Mouse (Mus musculus): ENCODE measurements around the gene Limch1. TPM values are rescaled to one million over a fixed set of nuclear protein-coding genes. Genes with fewer than 3 reads are reported as not detected.

Gene Limch1
- polyA plus RNA-seq, 1 experiment, result 15.7 TPM

DNA sequence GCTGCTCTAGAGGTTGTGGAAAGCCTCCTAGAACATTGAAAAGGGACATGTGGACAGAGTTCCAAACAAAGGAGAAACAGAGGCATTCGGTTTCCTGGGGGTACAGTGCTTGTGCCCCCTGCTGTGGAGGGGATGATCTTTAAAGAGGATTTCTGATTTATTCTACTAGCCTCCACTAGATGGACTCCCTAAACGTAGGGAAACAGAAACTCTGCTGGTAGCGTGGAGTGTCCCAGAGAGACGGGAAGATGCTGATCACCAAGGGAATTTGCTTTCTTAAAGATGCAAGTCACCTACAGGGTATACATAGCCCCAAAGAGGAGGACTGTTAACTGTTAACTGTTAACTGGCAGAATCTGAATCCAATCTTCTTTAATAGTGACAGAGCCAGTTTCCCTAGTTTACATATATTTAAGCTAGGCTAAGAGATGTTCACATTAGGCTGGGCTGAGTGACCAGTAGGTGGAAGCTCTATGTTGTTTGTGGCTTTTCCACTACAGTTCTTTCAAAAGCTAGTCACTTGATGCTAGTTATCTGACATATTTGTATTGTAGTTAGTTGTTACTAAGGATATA is 35.1 kb upstream of the Limch1 start:
- no peaks in the 10 kb centered on the region for H3K9me3 ChIP-seq (replicated peaks; ENCODE audit: control insufficient read depth, insufficient read depth, low read length, poor library complexity, severe bottlenecking)
- H3K27me3 ChIP-seq (ENCODE audit: control insufficient read depth, insufficient read depth, low read length, poor library complexity, severe bottlenecking), result no peaks in the 10 kb centered on the region
- H3K4me3 ChIP-seq (ENCODE audit: low read depth, low read length), result no peak overlapping the region
- H3K36me3 ChIP-seq (ENCODE audit: control insufficient read depth, insufficient read depth, low read length, poor library complexity, severe bottlenecking), result no peaks in the 10 kb centered on the region
- TF ChIP-seq EP300 (IDR thresholded peaks at IDR 0.05; ENCODE audit: insufficient read depth, low read depth, low read length) (no peak), POLR2A (IDR thresholded peaks at IDR 0.05; ENCODE audit: insufficient read depth, low read length) (no peak), CTCF (IDR thresholded peaks at IDR 0.05; ENCODE audit: low read depth, low read length) (no peak)
- H3K4me1 ChIP-seq (ENCODE audit: control insufficient read depth, insufficient read depth, low read length), result no peaks in the 10 kb centered on the region
- H3K27ac ChIP-seq (ENCODE audit: insufficient read depth, low read length), result no peak overlapping the region
- no peak overlapping the region for H3K9ac ChIP-seq (ENCODE audit: low read depth, poor library complexity, severe bottlenecking)

DNA sequence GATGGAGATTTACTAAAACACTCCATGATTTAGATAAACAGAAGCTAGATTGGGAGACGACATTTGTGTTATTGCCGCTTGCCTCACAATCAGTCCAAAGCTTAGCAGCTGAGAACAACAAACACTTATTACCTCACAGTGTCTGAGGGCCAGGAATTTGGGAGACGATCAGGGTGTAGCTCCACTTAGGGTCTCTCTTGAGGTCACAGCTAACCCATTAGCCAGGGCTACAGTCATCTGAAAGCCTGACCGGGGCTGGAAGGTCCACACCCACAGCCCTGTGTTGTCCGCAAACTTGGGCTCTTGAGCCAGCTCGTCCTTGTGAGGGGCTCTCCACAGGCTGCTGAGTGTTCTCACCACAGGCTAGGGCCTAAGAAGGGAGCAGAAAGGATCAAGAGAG is 32.8 kb upstream of the Limch1 start:
- H3K9ac ChIP-seq (ENCODE audit: low read depth, poor library complexity, severe bottlenecking), result no peak overlapping the region
- TF ChIP-seq CTCF (IDR thresholded peaks at IDR 0.05; ENCODE audit: low read depth, low read length) (no peak), EP300 (IDR thresholded peaks at IDR 0.05; ENCODE audit: insufficient read depth, low read depth, low read length) (no peak), POLR2A (IDR thresholded peaks at IDR 0.05; ENCODE audit: insufficient read depth, low read length) (no peak)
- H3K36me3 ChIP-seq (ENCODE audit: control insufficient read depth, insufficient read depth, low read length, poor library complexity, severe bottlenecking), result no peaks in the 10 kb centered on the region
- no peak overlapping the region for H3K4me3 ChIP-seq (ENCODE audit: low read depth, low read length)
- H3K27me3 ChIP-seq (ENCODE audit: control insufficient read depth, insufficient read depth, low read length, poor library complexity, severe bottlenecking), result no peaks in the 10 kb centered on the region
- H3K9me3 ChIP-seq (replicated peaks; ENCODE audit: control insufficient read depth, insufficient read depth, low read length, poor library complexity, severe bottlenecking), result no peaks in the 10 kb centered on the region
- no peaks in the 10 kb centered on the region for H3K4me1 ChIP-seq (ENCODE audit: control insufficient read depth, insufficient read depth, low read length)
- H3K27ac ChIP-seq (ENCODE audit: insufficient read depth, low read length), result no peak overlapping the region

DNA sequence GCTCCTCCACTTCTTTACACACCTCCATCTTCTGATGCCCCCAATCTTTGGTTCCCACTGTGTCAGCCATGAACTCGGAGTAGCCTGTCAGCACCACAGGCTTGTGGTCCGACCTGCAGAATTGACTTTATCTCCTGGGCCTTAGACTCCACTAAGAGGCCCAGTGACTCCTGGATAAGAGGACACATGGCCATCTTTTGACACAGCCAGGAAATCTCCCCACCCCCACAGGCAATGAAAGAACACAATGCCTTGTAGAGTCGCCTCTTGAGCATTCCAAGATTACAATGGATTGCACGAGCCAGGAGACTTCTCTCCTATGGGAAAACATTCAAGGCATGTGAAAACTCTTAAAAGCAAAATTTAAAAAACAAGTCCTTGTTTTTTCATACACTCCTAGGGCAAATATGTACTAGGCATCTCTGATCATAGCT is 30.1 kb upstream of the Limch1 start:
- Histone ChIP-seq H3K4me3 (ENCODE audit: low read depth, low read length) (no peak overlapping the region), H3K27me3 (ENCODE audit: control insufficient read depth, insufficient read depth, low read length, poor library complexity, severe bottlenecking) (no peaks in the 10 kb centered on the region), H3K9me3 (replicated peaks; ENCODE audit: control insufficient read depth, insufficient read depth, low read length, poor library complexity, severe bottlenecking) (no peaks in the 10 kb centered on the region), H3K4me1 (ENCODE audit: control insufficient read depth, insufficient read depth, low read length) (no peaks in the 10 kb centered on the region), H3K36me3 (ENCODE audit: control insufficient read depth, insufficient read depth, low read length, poor library complexity, severe bottlenecking) (no peaks in the 10 kb centered on the region), H3K9ac (ENCODE audit: low read depth, poor library complexity, severe bottlenecking) (no peak overlapping the region), H3K27ac (ENCODE audit: insufficient read depth, low read length) (no peak overlapping the region)
- no peak for TF ChIP-seq EP300 (IDR thresholded peaks at IDR 0.05; ENCODE audit: insufficient read depth, low read depth, low read length)
- TF ChIP-seq POLR2A (IDR thresholded peaks at IDR 0.05; ENCODE audit: insufficient read depth, low read length), result no peak
- no peak for TF ChIP-seq CTCF (IDR thresholded peaks at IDR 0.05; ENCODE audit: low read depth, low read length)

DNA sequence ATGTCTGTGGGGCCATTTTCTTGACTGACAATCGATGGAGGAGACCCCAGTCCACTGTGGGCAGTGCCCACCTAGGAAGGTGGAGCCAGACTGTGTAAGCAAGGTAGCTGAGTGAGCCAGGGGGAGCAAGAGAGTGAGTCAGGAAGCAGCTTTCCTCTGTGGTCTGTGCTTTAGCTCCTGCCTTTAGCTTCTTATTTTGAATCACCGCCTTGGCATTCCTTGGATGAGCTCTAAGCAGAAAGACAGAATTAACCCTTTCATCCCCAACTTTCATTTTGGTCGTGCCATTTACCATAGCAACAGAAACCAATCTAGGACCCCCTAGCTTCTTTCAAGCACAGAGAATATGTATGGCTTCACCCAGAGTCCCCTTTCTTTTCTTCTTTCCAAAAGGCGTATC is 27.7 kb upstream of the Limch1 start:
- no peaks in the 10 kb centered on the region for H3K36me3 ChIP-seq (ENCODE audit: control insufficient read depth, insufficient read depth, low read length, poor library complexity, severe bottlenecking)
- H3K4me1 ChIP-seq (ENCODE audit: control insufficient read depth, insufficient read depth, low read length), result no peaks in the 10 kb centered on the region
- no peak overlapping the region for H3K27ac ChIP-seq (ENCODE audit: insufficient read depth, low read length)
- TF ChIP-seq CTCF (IDR thresholded peaks at IDR 0.05; ENCODE audit: low read depth, low read length) (no peak), EP300 (IDR thresholded peaks at IDR 0.05; ENCODE audit: insufficient read depth, low read depth, low read length) (no peak), POLR2A (IDR thresholded peaks at IDR 0.05; ENCODE audit: insufficient read depth, low read length) (no peak)
- H3K27me3 ChIP-seq (ENCODE audit: control insufficient read depth, insufficient read depth, low read length, poor library complexity, severe bottlenecking), result no peaks in the 10 kb centered on the region
- H3K9me3 ChIP-seq (replicated peaks; ENCODE audit: control insufficient read depth, insufficient read depth, low read length, poor library complexity, severe bottlenecking), result no peaks in the 10 kb centered on the region
- H3K4me3 ChIP-seq (ENCODE audit: low read depth, low read length), result no peak overlapping the region
- no peak overlapping the region for H3K9ac ChIP-seq (ENCODE audit: low read depth, poor library complexity, severe bottlenecking)

DNA sequence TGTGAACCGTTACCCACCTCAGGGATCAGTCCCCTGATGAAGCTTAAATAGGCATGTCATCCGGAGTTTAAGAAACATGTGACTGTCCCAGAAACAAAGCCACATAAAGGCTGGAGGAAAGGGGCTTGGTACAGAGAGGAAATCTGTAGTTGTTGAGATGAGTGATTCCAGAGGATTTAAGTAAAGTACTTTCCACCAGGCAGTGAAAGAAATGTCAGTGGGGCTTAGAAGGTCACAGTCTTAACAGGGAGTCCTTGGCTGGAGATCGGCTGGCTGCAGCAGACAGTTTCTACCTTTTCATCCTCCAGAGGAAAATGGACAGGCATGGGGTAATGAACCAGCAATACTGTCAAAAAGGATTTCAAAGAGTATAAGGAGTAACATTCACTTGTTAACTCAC is 27.2 kb upstream of the Limch1 start:
- Histone ChIP-seq H3K27ac (ENCODE audit: insufficient read depth, low read length) (no peak overlapping the region), H3K36me3 (ENCODE audit: control insufficient read depth, insufficient read depth, low read length, poor library complexity, severe bottlenecking) (no peaks in the 10 kb centered on the region), H3K9me3 (replicated peaks; ENCODE audit: control insufficient read depth, insufficient read depth, low read length, poor library complexity, severe bottlenecking) (no peaks in the 10 kb centered on the region), H3K9ac (ENCODE audit: low read depth, poor library complexity, severe bottlenecking) (no peak overlapping the region), H3K4me3 (ENCODE audit: low read depth, low read length) (no peak overlapping the region), H3K4me1 (ENCODE audit: control insufficient read depth, insufficient read depth, low read length) (no peaks in the 10 kb centered on the region), H3K27me3 (ENCODE audit: control insufficient read depth, insufficient read depth, low read length, poor library complexity, severe bottlenecking) (no peaks in the 10 kb centered on the region)
- TF ChIP-seq CTCF (IDR thresholded peaks at IDR 0.05; ENCODE audit: low read depth, low read length), result no peak
- no peak for TF ChIP-seq POLR2A (IDR thresholded peaks at IDR 0.05; ENCODE audit: insufficient read depth, low read length)
- TF ChIP-seq EP300 (IDR thresholded peaks at IDR 0.05; ENCODE audit: insufficient read depth, low read depth, low read length), result no peak

DNA sequence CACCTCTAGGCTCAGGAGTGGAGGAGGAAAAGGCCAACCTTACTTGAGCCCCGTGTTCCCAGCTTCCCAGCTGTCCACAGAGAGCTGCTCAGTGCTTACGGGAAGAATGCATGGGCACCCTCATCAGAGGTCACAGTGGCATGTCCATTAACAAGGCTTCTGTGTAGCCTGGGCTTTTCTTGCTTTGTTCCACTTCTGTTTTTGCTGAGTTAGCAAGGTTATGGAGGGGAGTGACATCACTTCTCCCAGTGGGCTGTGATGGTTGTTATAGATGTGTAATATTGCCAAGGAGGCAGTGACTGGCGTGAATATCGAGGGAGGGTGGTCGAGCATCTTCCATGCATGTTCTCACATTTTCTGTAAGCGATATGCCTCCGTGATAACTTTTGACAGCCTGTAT is 26.7 kb upstream of the Limch1 start:
- H3K27ac ChIP-seq (ENCODE audit: insufficient read depth, low read length), result no peak overlapping the region
- H3K9ac ChIP-seq (ENCODE audit: low read depth, poor library complexity, severe bottlenecking), result no peak overlapping the region
- no peaks in the 10 kb centered on the region for H3K36me3 ChIP-seq (ENCODE audit: control insufficient read depth, insufficient read depth, low read length, poor library complexity, severe bottlenecking)
- H3K4me1 ChIP-seq (ENCODE audit: control insufficient read depth, insufficient read depth, low read length), result no peaks in the 10 kb centered on the region
- TF ChIP-seq CTCF (IDR thresholded peaks at IDR 0.05; ENCODE audit: low read depth, low read length) (no peak), EP300 (IDR thresholded peaks at IDR 0.05; ENCODE audit: insufficient read depth, low read depth, low read length) (no peak), POLR2A (IDR thresholded peaks at IDR 0.05; ENCODE audit: insufficient read depth, low read length) (no peak)
- H3K9me3 ChIP-seq (replicated peaks; ENCODE audit: control insufficient read depth, insufficient read depth, low read length, poor library complexity, severe bottlenecking), result no peaks in the 10 kb centered on the region
- H3K27me3 ChIP-seq (ENCODE audit: control insufficient read depth, insufficient read depth, low read length, poor library complexity, severe bottlenecking), result no peaks in the 10 kb centered on the region
- H3K4me3 ChIP-seq (ENCODE audit: low read depth, low read length), result no peak overlapping the region
